Mouse (Mus musculus) G1E (cell line): ENCODE data around the gene Rhoc. TPM values are rescaled to one million over a fixed set of nuclear protein-coding genes. Genes with fewer than 3 reads are reported as not detected.
"Not testable (repeated sequence)": the region's sequence is repeated elsewhere in the genome, so short reads cannot be mapped to it uniquely, and the experiment has no call there.

Source experiments
- ATAC-seq: 2 replicates; pipeline ENCODE4 v1.8.0; 2016; ENCODE audit warnings: mild to moderate bottlenecking; ENCODE audit not compliant: insufficient number of reproducible peaks, poor library complexity, low FRiP score, severe bottlenecking; ENCODE audit errors: extremely low read depth
- DNase-seq: peaks from one replicate; pipeline ENCODE4 v3.0.0; 2012; ENCODE audit warnings: low spot score
- H3K27me3 ChIP-seq: 2 replicates; pipeline ENCODE4 v1.6.1; 2012; ENCODE audit warnings: mild to moderate bottlenecking, low read length, inconsistent platforms; ENCODE audit not compliant: insufficient read depth
- H3K36me3 ChIP-seq: replicated peaks from 2 replicates; pipeline ENCODE3; 2012; ENCODE audit warnings: mild to moderate bottlenecking, inconsistent platforms
- H3K4me1 ChIP-seq: 2 replicates; pipeline ENCODE4 v1.6.1; 2012; ENCODE audit warnings: low read depth, low read length, inconsistent platforms, mixed read lengths; ENCODE audit not compliant: insufficient read depth
- H3K4me3 ChIP-seq: 2 replicates; pipeline ENCODE4 v1.5.1; 2012; ENCODE audit warnings: low read depth, mild to moderate bottlenecking, inconsistent platforms, low read length, moderate library complexity, mixed read lengths
- H3K9me3 ChIP-seq: replicated peaks from 2 replicates; pipeline ENCODE4 v1.6.1; 2012; ENCODE audit warnings: inconsistent platforms
- CTCF ChIP-seq: IDR thresholded peaks from 2 replicates; pipeline ENCODE4 v1.5.1; 2012; ENCODE audit warnings: low read depth, low read length, inconsistent platforms, mixed read lengths
- GATA1 ChIP-seq: IDR thresholded peaks from 2 replicates; pipeline ENCODE4 v1.6.1; 2012; ENCODE audit warnings: borderline replicate concordance, low read length, inconsistent platforms, mixed read lengths
- GATA2 ChIP-seq: IDR thresholded peaks from 2 replicates; pipeline ENCODE4 v1.6.1; 2012; ENCODE audit warnings: low read depth, low read length, inconsistent platforms, borderline replicate concordance
- POLR2AphosphoS5 ChIP-seq: IDR thresholded peaks from 2 replicates; pipeline ENCODE4 v1.6.1; 2012; ENCODE audit warnings: low read depth, low read length, inconsistent platforms; ENCODE audit not compliant: insufficient replicate concordance
- TAL1 ChIP-seq: conservative IDR thresholded peaks from 2 replicates; pipeline ENCODE4 v1.6.1; 2012; ENCODE audit warnings: low read depth, low read length, inconsistent platforms, mixed read lengths
- polyA plus RNA-seq: library from polyadenylated mRNA; stranded (reverse); fragments of >175 nt; gene quantifications from 2 replicates; pipeline ENCODE4 v1.2.3, GENCODE M21; 2012
- total RNA-seq, 2 experiments: library from RNA; stranded (forward) in 1 of 2; stranded (reverse) in 1 of 2; fragments of 200-1000 nt in 1 of 2; fragments of >200 nt in 1 of 2; fragmentation: Nextera tagmentation in 1 of 2; gene quantifications; 2 replicates each; pipeline ENCODE4 v1.2.3; 2014 to 2017

Gene Rhoc
- total and polyA plus RNA-seq, 3 experiments = 1.4 to 5.5 (median 2.2) TPM

GRCm38 (mm10) chr3:104811752-104812151 lies 23.6 kb downstream of the Rhoc start:
- DNase-seq (no peak), ATAC-seq (no peak)
- H3K4me3 ChIP-seq = no peak overlapping the region
- no peaks in the 10 kb centered on the region for H3K27me3 ChIP-seq
- no peaks in the 10 kb centered on the region for H3K9me3 ChIP-seq
- TF ChIP-seq TAL1 (no peak), POLR2AphosphoS5 (no peak), CTCF (no peak), GATA2 (no peak), GATA1 (no peak)
- H3K4me1 ChIP-seq = peaks cover 11% of the 10 kb centered on the region
- peaks cover 46% of the 10 kb centered on the region for H3K36me3 ChIP-seq

GRCm38 (mm10) chr3:104812254-104812653 lies 24.1 kb downstream of the Rhoc start:
- no peak for DNase-seq
- ATAC-seq = no peak

GRCm38 (mm10) chr3:104813227-104813626 lies 25.1 kb downstream of the Rhoc start:
- H3K9me3 ChIP-seq, H3K4me3 ChIP-seq, DNase-seq, H3K27me3 ChIP-seq, ATAC-seq: not testable (repeated sequence)
- Histone ChIP-seq H3K36me3 (peaks cover 35% of the 10 kb centered on the region), H3K4me1 (peaks cover 20% of the 10 kb centered on the region)

More at GRCm38 (mm10) chr3:104812254-104812653, 24.1 kb downstream of the Rhoc start:
- no peak for TF ChIP-seq TAL1
- TF ChIP-seq GATA1 = no peak
- no peak for TF ChIP-seq GATA2
- TF ChIP-seq POLR2AphosphoS5 = no peak
- TF ChIP-seq CTCF = no peak
- H3K27me3 ChIP-seq = no peaks in the 10 kb centered on the region
- H3K4me3 ChIP-seq = no peak overlapping the region
- H3K36me3 ChIP-seq = peaks cover 41% of the 10 kb centered on the region
- H3K9me3 ChIP-seq = no peaks in the 10 kb centered on the region
- H3K4me1 ChIP-seq = peaks cover 16% of the 10 kb centered on the region

GRCm38 (mm10) chr3:104814746-104815145 lies 26.6 kb downstream of the Rhoc start:
- Histone ChIP-seq H3K27me3 (no peaks in the 10 kb centered on the region), H3K9me3 (no peaks in the 10 kb centered on the region), H3K4me3 (no peak overlapping the region), H3K4me1 (peaks cover 33% of the 10 kb centered on the region), H3K36me3 (peaks cover 35% of the 10 kb centered on the region)
- TF ChIP-seq POLR2AphosphoS5 (no peak), TAL1 (no peak), GATA1 (no peak), GATA2 (no peak), CTCF (no peak)
- no peak for DNase-seq
- ATAC-seq = no peak

- TF ChIP-seq GATA2 (no peak), TAL1 (no peak), CTCF (no peak), POLR2AphosphoS5 (no peak)
- ATAC-seq = no peak
Measured at GRCm38 (mm10) chr3:104815346-104815745, 27.2 kb downstream of the Rhoc start.

GRCm38 (mm10) chr3:104816130-104816529 lies 28.0 kb downstream of the Rhoc start:
- no peak for DNase-seq
- Histone ChIP-seq H3K9me3 (no peaks in the 10 kb centered on the region), H3K27me3 (no peaks in the 10 kb centered on the region), H3K4me1 (peaks cover 36% of the 10 kb centered on the region), H3K4me3 (no peak overlapping the region), H3K36me3 (peaks cover 44% of the 10 kb centered on the region)
- ATAC-seq = no peak
- TF ChIP-seq GATA1 (no peak), TAL1 (no peak), POLR2AphosphoS5 (no peak), GATA2 (no peak), CTCF (no peak)

More at GRCm38 (mm10) chr3:104815346-104815745, 27.2 kb downstream of the Rhoc start:
- Histone ChIP-seq H3K9me3 (no peaks in the 10 kb centered on the region), H3K4me3 (no peak overlapping the region), H3K36me3 (peaks cover 38% of the 10 kb centered on the region), H3K27me3 (no peaks in the 10 kb centered on the region), H3K4me1 (peaks cover 33% of the 10 kb centered on the region)
- no peak for DNase-seq
